Mouse (Mus musculus): ENCODE measurements around the gene Spata2.

The Spata2 gene

GRCm38 (mm10) chr2:167492713-167493636, at the start of gene Spata2:
Spata2 (minus strand) TSS chr2:167492887.
- DNase-seq (ENCODE audit: inconsistent ontology term): peak; percentile 92

GRCm38 (mm10) chr2:167542361-167542760, 49.7 kb upstream of the Spata2 start:
- DNase-seq (ENCODE audit: inconsistent ontology term): no peak

- DNase-seq (ENCODE audit: inconsistent ontology term): no peak
Observed at GRCm38 (mm10) chr2:167541761-167542160, 49.1 kb upstream of the Spata2 start.

- DNase-seq (ENCODE audit: inconsistent ontology term): no peak
Observed at GRCm38 (mm10) chr2:167541324-167541723, 48.6 kb upstream of the Spata2 start.

- no peak for DNase-seq (ENCODE audit: inconsistent ontology term)
Observed at GRCm38 (mm10) chr2:167540477-167541110, 47.9 kb upstream of the Spata2 start.

- no peak for DNase-seq (ENCODE audit: inconsistent ontology term)
Observed at GRCm38 (mm10) chr2:167539536-167540476, 47.1 kb upstream of the Spata2 start.

- peak; percentile 16 for DNase-seq (ENCODE audit: inconsistent ontology term)
Observed at GRCm38 (mm10) chr2:167538671-167539306, 46.1 kb upstream of the Spata2 start.

GRCm38 (mm10) chr2:167537476-167538297, 45.0 kb upstream of the Spata2 start, which contains the start of gene Snai1:
Snai1 (plus strand) TSS chr2:167538195.
- peak; percentile 97 for DNase-seq (ENCODE audit: inconsistent ontology term)

- no peak for DNase-seq (ENCODE audit: inconsistent ontology term)
Observed at GRCm38 (mm10) chr2:167536320-167536945, 43.7 kb upstream of the Spata2 start.

- DNase-seq (ENCODE audit: inconsistent ontology term): no peak
Observed at GRCm38 (mm10) chr2:167533880-167534279, 41.2 kb upstream of the Spata2 start.

GRCm38 (mm10) chr2:167532131-167532530, 39.4 kb upstream of the Spata2 start:
- peak; percentile 31 for DNase-seq (ENCODE audit: inconsistent ontology term)

- DNase-seq (ENCODE audit: inconsistent ontology term): no peak
Observed at GRCm38 (mm10) chr2:167530536-167530935, 37.8 kb upstream of the Spata2 start.

GRCm38 (mm10) chr2:167529935-167530513, 37.3 kb upstream of the Spata2 start:
- no peak for DNase-seq (ENCODE audit: inconsistent ontology term)

- no peak for DNase-seq (ENCODE audit: inconsistent ontology term)
Observed at GRCm38 (mm10) chr2:167528278-167528677, 35.6 kb upstream of the Spata2 start.

- no peak for DNase-seq (ENCODE audit: inconsistent ontology term)
Observed at GRCm38 (mm10) chr2:167519606-167520252, 27.0 kb upstream of the Spata2 start.

- no peak for DNase-seq (ENCODE audit: inconsistent ontology term)
Observed at GRCm38 (mm10) chr2:167515688-167516087, 23.0 kb upstream of the Spata2 start.

- no peak for DNase-seq (ENCODE audit: inconsistent ontology term)
Observed at GRCm38 (mm10) chr2:167514641-167515040, 22.0 kb upstream of the Spata2 start.

GRCm38 (mm10) chr2:167512970-167513369, 20.3 kb upstream of the Spata2 start:
- no peak for DNase-seq (ENCODE audit: inconsistent ontology term)

- DNase-seq (ENCODE audit: inconsistent ontology term): no peak
Observed at GRCm38 (mm10) chr2:167512365-167512764, 19.7 kb upstream of the Spata2 start.
